In the genomic region with DNA sequence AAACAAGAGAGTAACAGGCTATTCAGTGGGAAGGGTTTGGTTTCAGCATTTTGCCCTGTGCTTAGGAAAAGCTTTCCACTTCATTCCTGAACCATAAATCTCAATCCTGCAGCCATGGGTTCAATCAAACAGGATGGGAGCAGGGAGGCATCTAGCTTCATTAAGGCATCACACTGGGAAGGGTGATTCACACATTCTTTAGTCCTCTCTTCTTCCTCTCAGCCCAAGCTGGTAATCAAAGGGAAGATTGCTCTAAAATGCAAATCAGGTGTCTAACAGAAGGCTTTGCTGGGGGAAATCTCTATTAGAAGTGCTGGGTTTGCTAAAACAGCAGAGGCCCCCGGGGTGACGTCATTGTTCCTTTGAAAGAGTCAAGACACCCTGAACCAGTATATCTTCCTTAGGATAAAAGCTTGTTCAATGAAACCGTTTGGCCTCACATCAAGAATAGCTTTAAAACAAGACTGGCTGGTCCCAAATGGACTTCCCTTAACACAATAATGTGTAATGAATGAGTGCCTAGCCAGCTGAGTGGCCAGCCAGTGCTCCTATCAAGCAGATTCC, we compare ENCODE assay signal across 23 mouse cellular contexts.
DNase-seq lines count a peak whose midpoint lies in the region; ATAC-seq and TF ChIP-seq lines count a peak whose summit lies in the region.
"Had no signal": no experiment of that assay in that cellular context is flagged by ENCODE, and none has a peak within 500 bp of the region (broad histone marks: within the 10 kb centered on the region; RNA-seq: fewer than 3 reads in every experiment).

No protein-coding gene starts in this region.

- H3K4me2 ChIP-seq in forebrain, embryonic 14.5 days (ENCODE audit: low read length): no peak overlapping the region
- H3K4me2 ChIP-seq in forebrain, embryonic 12.5 days: no peak overlapping the region
- no peak overlapping the region for H3K4me2 ChIP-seq in neural tube, embryonic 11.5 days (ENCODE audit: low read depth)
- H3K4me2 ChIP-seq in neural tube, embryonic 15.5 days: no peak overlapping the region
- no peak overlapping the region for H3K4me2 ChIP-seq in intestine, postnatal 0 days (replicated peaks; ENCODE audit: low read depth)
- H3K4me2 ChIP-seq: liver, embryonic 13.5 days had no signal

- H3K9ac ChIP-seq in forebrain, embryonic 14.5 days (ENCODE audit: low read length): no peak overlapping the region
- H3K9ac ChIP-seq in forebrain, embryonic 12.5 days: no peak overlapping the region
- H3K9ac ChIP-seq in neural tube, embryonic 11.5 days (ENCODE audit: low read length): no peak overlapping the region
- no peak overlapping the region for H3K9ac ChIP-seq in neural tube, embryonic 15.5 days (replicated peaks)
- H3K9ac ChIP-seq in intestine, postnatal 0 days (ENCODE audit: low read depth, low read length): no peak overlapping the region
- H3K9ac ChIP-seq: liver, embryonic 13.5 days had no signal

- no peak for TF ChIP-seq CTCF in intestine, postnatal 0 days (IDR thresholded peaks at IDR 0.05; ENCODE audit: low read depth)

- no peaks in the 10 kb centered on the region for H3K9me3 ChIP-seq in forebrain, embryonic 14.5 days (replicated peaks; ENCODE audit: control insufficient read depth, low read length)
- no peaks in the 10 kb centered on the region for H3K9me3 ChIP-seq in forebrain, embryonic 12.5 days
- H3K9me3 ChIP-seq in neural tube, embryonic 11.5 days (ENCODE audit: control insufficient read depth, low read length): no peaks in the 10 kb centered on the region
- H3K9me3 ChIP-seq in neural tube, embryonic 15.5 days (replicated peaks): no peaks in the 10 kb centered on the region
- H3K9me3 ChIP-seq in intestine, postnatal 0 days (ENCODE audit: control insufficient read depth): no peaks in the 10 kb centered on the region
- H3K9me3 ChIP-seq: forebrain, embryonic 10.5 days; hindbrain, embryonic 10.5 days; liver, embryonic 13.5 days; megakaryocyte, embryonic 14.5 days had no signal

- WGBS in forebrain, embryonic 14.5 days: 17% methylated on average over 3 of the region's 3 CpGs
- WGBS in forebrain, embryonic 12.5 days: 11% methylated on average over 3 of the region's 3 CpGs
- WGBS in neural tube, embryonic 11.5 days: 3% methylated on average over 3 of the region's 3 CpGs
- WGBS in neural tube, embryonic 15.5 days: 4% methylated on average over 3 of the region's 3 CpGs
- WGBS in intestine, postnatal 0 days: 11% methylated on average over 3 of the region's 3 CpGs

- peak; percentile 21 for DNase-seq in forebrain, embryonic 14.5 days (ENCODE audit: low spot score)
- DNase-seq in neural tube, embryonic 11.5 days (ENCODE audit: low spot score): peak; percentile 48
- DNase-seq in neural tube, embryonic 10.5 days (ENCODE audit: extremely low spot score, low spot score): no peak
- peak; percentile 20 for DNase-seq in embryo, embryonic 11.5 days (ENCODE audit: low read depth, low spot score)
- no peak for DNase-seq in frontal cortex, postnatal 14 days (ENCODE audit: low spot score in 2 of 2)
- DNase-seq: adrenal gland, adult 2 months; cerebellum, adult 18-20 months; cerebellum, postnatal 14 days; kidney, postnatal 25 days; layer of hippocampus, postnatal 36 days; liver, embryonic 13.5 days; lung, adult 2 months; right cerebral cortex, adult 18-20 months; right cerebral cortex, postnatal 4 days; thymus, postnatal 36 days had no signal

- H3K4me1 ChIP-seq in forebrain, embryonic 14.5 days (ENCODE audit: control insufficient read depth, insufficient read depth, low read length): no peaks in the 10 kb centered on the region; the same call in 1 of the 2 replicates
- H3K4me1 ChIP-seq in forebrain, embryonic 12.5 days: peaks cover 3% of the 10 kb centered on the region; the same call in 1 of the 2 replicates
- H3K4me1 ChIP-seq in neural tube, embryonic 11.5 days (ENCODE audit: control insufficient read depth, insufficient read depth, low read length): no peaks in the 10 kb centered on the region
- H3K4me1 ChIP-seq in neural tube, embryonic 15.5 days: peaks cover 12% of the 10 kb centered on the region
- H3K4me1 ChIP-seq in intestine, postnatal 0 days (replicated peaks; ENCODE audit: control insufficient read depth, insufficient read depth, low read length): no peaks in the 10 kb centered on the region
- H3K4me1 ChIP-seq: hindbrain, embryonic 10.5 days; liver, embryonic 13.5 days; megakaryocyte, embryonic 14.5 days had no signal

- H3K36me3 ChIP-seq in forebrain, embryonic 14.5 days (ENCODE audit: control insufficient read depth, insufficient read depth, low read length): no peaks in the 10 kb centered on the region
- H3K36me3 ChIP-seq in forebrain, embryonic 12.5 days (replicated peaks): no peaks in the 10 kb centered on the region
- no peaks in the 10 kb centered on the region for H3K36me3 ChIP-seq in neural tube, embryonic 11.5 days (ENCODE audit: control insufficient read depth, insufficient read depth, low read length)
- H3K36me3 ChIP-seq in neural tube, embryonic 15.5 days: no peaks in the 10 kb centered on the region
- no peaks in the 10 kb centered on the region for H3K36me3 ChIP-seq in intestine, postnatal 0 days (ENCODE audit: control insufficient read depth, insufficient read depth)
- H3K36me3 ChIP-seq: forebrain, embryonic 10.5 days; hindbrain, embryonic 10.5 days; liver, embryonic 13.5 days had no signal

- no peak overlapping the region for H3K4me3 ChIP-seq in forebrain, embryonic 14.5 days (ENCODE audit: low read depth, low read length)
- no peak overlapping the region for H3K4me3 ChIP-seq in forebrain, embryonic 12.5 days (replicated peaks)
- no peak overlapping the region for H3K4me3 ChIP-seq in neural tube, embryonic 11.5 days (ENCODE audit: low read depth, low read length)
- no peak overlapping the region for H3K4me3 ChIP-seq in neural tube, embryonic 15.5 days (replicated peaks)
- no peak overlapping the region for H3K4me3 ChIP-seq in intestine, postnatal 0 days (ENCODE audit: low read depth, low read length)
- H3K4me3 ChIP-seq: forebrain, embryonic 10.5 days; hindbrain, embryonic 10.5 days; layer of hippocampus, adult 2 months; liver, embryonic 13.5 days; megakaryocyte, embryonic 14.5 days had no signal

- no peak for ATAC-seq in forebrain, embryonic 14.5 days
- no peak for ATAC-seq in forebrain, embryonic 12.5 days (ENCODE audit: low FRiP score)
- ATAC-seq in neural tube, embryonic 11.5 days (ENCODE audit: insufficient read depth, low FRiP score, low TSS enrichment): peak; percentile 79
- ATAC-seq in neural tube, embryonic 15.5 days (ENCODE audit: low FRiP score): peak; percentile 85
- ATAC-seq in intestine, postnatal 0 days: no peak
- ATAC-seq: intestine, embryonic 16.5 days had no signal

- H3K27ac ChIP-seq in forebrain, embryonic 14.5 days (ENCODE audit: low read depth, low read length): no peak overlapping the region
- no peak overlapping the region for H3K27ac ChIP-seq in forebrain, embryonic 12.5 days
- H3K27ac ChIP-seq in neural tube, embryonic 11.5 days (ENCODE audit: low read depth, low read length): no peak overlapping the region
- H3K27ac ChIP-seq in neural tube, embryonic 15.5 days (replicated peaks): peak overlapping the region; percentile 56
- H3K27ac ChIP-seq in intestine, postnatal 0 days (ENCODE audit: low read depth, low read length): no peak overlapping the region
- H3K27ac ChIP-seq: forebrain, embryonic 10.5 days; hindbrain, embryonic 10.5 days; layer of hippocampus, adult 2 months; liver, embryonic 13.5 days had no signal

- H3K27me3 ChIP-seq in forebrain, embryonic 14.5 days (replicated peaks; ENCODE audit: control insufficient read depth, insufficient read depth, low read length): no peaks in the 10 kb centered on the region
- no peaks in the 10 kb centered on the region for H3K27me3 ChIP-seq in forebrain, embryonic 12.5 days
- H3K27me3 ChIP-seq in neural tube, embryonic 11.5 days (ENCODE audit: control insufficient read depth, insufficient read depth, low read length): no peaks in the 10 kb centered on the region
- H3K27me3 ChIP-seq in neural tube, embryonic 15.5 days (replicated peaks): no peaks in the 10 kb centered on the region
- H3K27me3 ChIP-seq in intestine, postnatal 0 days (replicated peaks; ENCODE audit: control insufficient read depth, insufficient read depth, low read length): no peaks in the 10 kb centered on the region
- H3K27me3 ChIP-seq: liver, embryonic 13.5 days; megakaryocyte, embryonic 14.5 days had no signal

Comparison
In these comparisons a context has a peak if more than half of its experiments do, and no peak if none do; other contexts are left out.
1. DNase-seq: peak in forebrain, embryonic 14.5 days (single experiment), neural tube, embryonic 11.5 days (single experiment) and embryo, embryonic 11.5 days (single experiment); none in neural tube, embryonic 10.5 days (single experiment) and frontal cortex, postnatal 14 days (0 of 2).
2. ATAC-seq: peak in neural tube, embryonic 11.5 days (single experiment) and neural tube, embryonic 15.5 days (single experiment); none in forebrain, embryonic 14.5 days (single experiment), forebrain, embryonic 12.5 days (single experiment) and intestine, postnatal 0 days (single experiment).